ENCODE assay signal across 17 mouse cellular contexts in the genomic region with DNA sequence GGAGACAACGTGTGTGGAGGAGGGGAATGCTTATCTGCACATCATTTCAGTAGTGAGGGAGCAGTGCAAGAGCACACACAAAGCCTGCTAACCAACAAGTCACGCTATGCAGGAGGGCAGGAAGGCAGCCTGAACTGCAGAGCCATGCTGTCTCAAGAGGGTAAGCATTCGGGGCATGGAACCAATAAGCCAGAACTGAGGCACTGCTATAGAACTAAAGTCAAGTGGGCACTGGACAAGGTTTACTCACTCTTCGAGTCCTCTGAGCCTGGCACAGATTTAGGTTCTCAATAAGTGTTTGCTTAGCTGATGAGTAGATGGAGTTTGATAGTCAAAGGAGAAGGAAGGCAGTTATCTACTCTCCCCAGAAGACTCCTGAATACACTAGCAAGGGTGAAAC.
"Had no signal": no experiment of that assay in that cellular context is flagged by ENCODE, and none has a peak within 500 bp of the region (broad histone marks: within the 10 kb centered on the region; RNA-seq: fewer than 3 reads in every experiment).

No protein-coding gene starts in this region.

- H3K27me3 ChIP-seq: limb, embryonic 15.5 days; liver, embryonic 12.5 days; midbrain, embryonic 13.5 days; midbrain, embryonic 15.5 days; neural tube, embryonic 13.5 days; neural tube, embryonic 15.5 days; stomach, embryonic 15.5 days had no signal

- H3K36me3 ChIP-seq: limb, embryonic 15.5 days; midbrain, embryonic 10.5 days; midbrain, embryonic 13.5 days; midbrain, embryonic 15.5 days; neural tube, embryonic 13.5 days; neural tube, embryonic 15.5 days; stomach, embryonic 15.5 days had no signal

- H3K9ac ChIP-seq: limb, embryonic 15.5 days; liver, embryonic 12.5 days; liver, embryonic 14.5 days; midbrain, embryonic 13.5 days; midbrain, embryonic 15.5 days; neural tube, embryonic 13.5 days; neural tube, embryonic 15.5 days; stomach, embryonic 15.5 days had no signal

- H3K4me2 ChIP-seq: limb, embryonic 15.5 days; liver, embryonic 12.5 days; midbrain, embryonic 13.5 days; midbrain, embryonic 15.5 days; neural tube, embryonic 13.5 days; neural tube, embryonic 15.5 days; stomach, embryonic 15.5 days had no signal

- DNase-seq: retina, postnatal 1 day; right cerebral cortex, adult 18-20 months; right cerebral cortex, postnatal 25 days; thymus, adult 2 months; thymus, postnatal 25 days; thymus, postnatal 4 days had no signal

- H3K27ac ChIP-seq: limb, embryonic 15.5 days; liver, embryonic 12.5 days; liver, embryonic 14.5 days; midbrain, embryonic 10.5 days; midbrain, embryonic 13.5 days; midbrain, embryonic 15.5 days; neural tube, embryonic 13.5 days; neural tube, embryonic 15.5 days; stomach, embryonic 15.5 days; stomach, postnatal 0 days had no signal

- H3K4me1 ChIP-seq: liver, embryonic 12.5 days; neural tube, embryonic 15.5 days; stomach, embryonic 15.5 days had no signal

- H3K4me3 ChIP-seq: limb, embryonic 15.5 days; liver, embryonic 12.5 days; midbrain, embryonic 10.5 days; midbrain, embryonic 13.5 days; midbrain, embryonic 15.5 days; myocyte; neural tube, embryonic 13.5 days; neural tube, embryonic 15.5 days; stomach, embryonic 15.5 days had no signal

- ATAC-seq: liver, embryonic 12.5 days; midbrain, embryonic 13.5 days; midbrain, embryonic 15.5 days had no signal

- H3K9me3 ChIP-seq: limb, embryonic 15.5 days; liver, embryonic 12.5 days; midbrain, embryonic 10.5 days; midbrain, embryonic 13.5 days; midbrain, embryonic 15.5 days; neural tube, embryonic 13.5 days; neural tube, embryonic 15.5 days; stomach, embryonic 15.5 days had no signal
